Mouse (Mus musculus) cortical plate, adult 2 months (tissue): ENCODE measurements around the gene Bclaf3. TPM values are rescaled to one million over a fixed set of nuclear protein-coding genes. Genes with fewer than 3 reads are reported as not detected.
"Not testable (repeated sequence)": the region's sequence is repeated elsewhere in the genome, so short reads cannot be mapped to it uniquely, and the experiment has no call there.

Experiments used
- H3K27ac ChIP-seq: fragments of 200-500 bp; 2 replicates; pipeline ENCODE4 v1.5.1; 2012; ENCODE audit warnings: low read length, control low read depth, inconsistent platforms; ENCODE audit not compliant: insufficient read depth
- H3K4me1 ChIP-seq: fragments of 200-500 bp; 2 replicates; pipeline ENCODE4 v1.6.1; 2011; ENCODE audit warnings: low read length; ENCODE audit not compliant: control insufficient read depth, insufficient read depth
- H3K4me3 ChIP-seq: fragments of 200-500 bp; 2 replicates; pipeline ENCODE4 v1.5.1; 2011; ENCODE audit warnings: mild to moderate bottlenecking, low read length, control low read depth; ENCODE audit not compliant: insufficient read depth
- CTCF ChIP-seq: fragments of 200-500 bp; IDR thresholded peaks from 2 replicates; pipeline ENCODE4 v1.5.1; 2011; ENCODE audit warnings: mild to moderate bottlenecking, control low read depth, low read length; ENCODE audit not compliant: insufficient read depth; ENCODE audit errors: extremely low read depth
- POLR2A ChIP-seq: fragments of 200-500 bp; IDR thresholded peaks from 2 replicates; pipeline ENCODE4 v1.6.1; 2011; ENCODE audit warnings: mild to moderate bottlenecking, low read length, control low read depth; ENCODE audit not compliant: insufficient read depth; ENCODE audit errors: extremely low read depth
- polyA plus RNA-seq: library from polyadenylated mRNA; depleted of rRNA; stranded (reverse); fragments of >200 nt; gene quantifications from 2 replicates; pipeline ENCODE4 v1.2.3, GENCODE M21; 2012

Gene Bclaf3
- polyA plus RNA-seq, 1 experiment: 9.2 TPM

DNA sequence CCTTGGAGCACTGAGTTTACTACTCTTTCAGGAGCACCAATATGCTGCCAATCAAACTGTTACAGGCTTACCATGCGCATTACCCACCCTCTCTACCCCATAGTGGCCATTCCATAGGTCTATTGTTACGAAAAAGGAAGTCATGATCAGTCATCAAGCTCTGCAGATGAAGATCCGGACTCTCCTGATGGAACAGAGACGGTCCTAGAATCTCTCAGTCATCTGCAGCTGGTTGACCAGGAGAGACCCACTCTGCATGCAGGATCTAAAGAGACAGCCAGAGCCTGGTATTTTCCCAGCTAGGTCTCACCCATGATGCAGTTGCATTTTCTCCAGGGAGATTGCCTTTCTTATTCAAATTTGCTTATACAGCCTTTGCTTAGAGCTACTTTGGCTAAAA lies 3.8 kb upstream of the Bclaf3 start:
- no peak overlapping the region for H3K27ac ChIP-seq
- no peak for TF ChIP-seq CTCF
- TF ChIP-seq POLR2A: no peak
- H3K4me3 ChIP-seq: no peak overlapping the region
- H3K4me1 ChIP-seq: no peaks in the 10 kb centered on the region

DNA sequence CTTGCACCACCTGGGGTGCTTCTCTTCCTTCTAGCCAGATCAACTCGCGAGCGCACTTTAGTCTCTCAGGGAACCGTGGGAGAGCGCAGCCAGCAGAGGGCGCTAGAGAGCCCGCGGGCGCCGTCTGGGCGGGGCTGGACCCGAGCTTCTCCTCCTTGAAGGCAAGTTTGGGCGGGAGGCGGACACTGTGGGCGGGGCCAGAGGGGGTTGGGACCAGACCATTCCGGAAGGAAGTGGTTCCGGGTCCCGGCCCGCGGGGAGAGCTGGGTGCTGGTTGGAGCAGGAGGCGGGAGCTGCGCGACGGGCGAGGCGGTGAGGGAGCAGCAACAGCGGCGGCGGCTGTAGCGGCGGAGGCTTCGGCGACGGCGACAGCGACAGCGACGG lies 5.9 kb downstream of the Bclaf3 start:
- H3K4me3 ChIP-seq: peak overlapping the region; percentile 62
- H3K27ac ChIP-seq: peak overlapping the region; percentile 62; the same call in 1 of the 2 replicates
- H3K4me1 ChIP-seq: no peaks in the 10 kb centered on the region
- TF ChIP-seq CTCF (peak; percentile 43; the same call in 1 of the 2 replicates), POLR2A (peak; percentile 48; the same call in 1 of the 2 replicates)

DNA sequence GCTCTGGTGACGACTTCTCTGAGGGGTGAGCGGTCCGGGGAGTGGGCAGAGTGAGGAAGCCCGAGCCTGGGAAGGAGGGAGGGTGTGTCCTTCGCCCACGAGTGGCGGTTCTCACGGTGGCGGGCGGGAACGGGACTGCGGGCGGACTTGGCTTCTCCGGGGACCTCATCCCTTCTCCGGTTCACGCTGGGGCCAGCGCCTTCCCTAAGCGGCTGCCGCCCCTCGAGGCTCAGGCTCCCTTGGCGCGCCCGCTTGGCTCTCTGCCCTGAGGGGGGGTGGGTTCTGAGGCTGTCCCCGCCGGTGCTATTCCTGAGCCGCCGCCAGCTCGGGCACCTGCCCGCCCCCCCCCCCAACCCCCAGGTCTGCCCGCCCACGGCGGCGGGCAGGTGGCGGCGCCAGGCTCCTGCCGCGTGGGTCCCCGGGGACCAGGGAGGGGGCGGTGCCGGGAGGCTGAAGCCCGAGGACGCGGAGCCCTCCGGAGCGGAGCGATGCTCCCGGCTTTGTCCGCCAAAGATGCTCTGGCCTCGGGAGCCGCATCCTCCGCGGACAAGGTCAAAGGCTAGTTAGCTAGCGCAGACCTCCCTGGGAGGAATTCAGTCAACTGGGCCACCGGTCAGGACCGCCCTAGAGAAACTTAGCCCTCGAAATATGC lies 6.4 kb downstream of the Bclaf3 start:
- Histone ChIP-seq H3K27ac (peak overlapping the region; percentile 62; the same call in 1 of the 2 replicates), H3K4me3 (peak overlapping the region; percentile 62), H3K4me1 (no peaks in the 10 kb centered on the region)
- no peak for TF ChIP-seq POLR2A
- no peak for TF ChIP-seq CTCF

GRCm38 (mm10) chrX:159541936-159542335 lies 15.4 kb downstream of the Bclaf3 start:
- no peak for TF ChIP-seq POLR2A
- no peak for TF ChIP-seq CTCF
- Histone ChIP-seq H3K4me3 (no peak overlapping the region), H3K27ac (no peak overlapping the region), H3K4me1 (no peaks in the 10 kb centered on the region)

- TF ChIP-seq CTCF: no peak
- no peaks in the 10 kb centered on the region for H3K4me1 ChIP-seq
Observed at GRCm38 (mm10) chrX:159547093-159547492, 20.6 kb downstream of the Bclaf3 start.

DNA sequence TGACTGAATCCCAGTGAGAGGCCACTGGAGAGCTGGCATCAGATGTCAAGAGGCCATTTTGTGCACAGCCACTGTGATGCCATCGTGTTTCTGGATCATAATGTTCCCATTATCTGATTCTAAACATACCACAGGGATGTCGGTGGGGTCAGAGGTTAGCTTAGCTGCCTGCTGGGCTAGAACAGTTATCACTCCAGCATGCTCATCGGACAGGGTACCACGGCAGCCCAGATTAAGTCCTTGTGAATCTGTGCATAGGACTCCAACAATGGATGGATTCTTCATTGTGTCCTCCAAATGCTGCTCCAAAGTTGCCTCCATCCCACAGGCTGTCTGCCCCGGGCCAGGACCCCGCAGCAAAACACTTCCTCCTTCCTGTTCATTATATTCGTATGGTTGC lies 58.2 kb downstream of the Bclaf3 start:
- not testable (repeated sequence) for H3K4me3 ChIP-seq, H3K4me1 ChIP-seq, H3K27ac ChIP-seq

More at GRCm38 (mm10) chrX:159547093-159547492, 20.6 kb downstream of the Bclaf3 start:
- H3K4me3 ChIP-seq: no peak overlapping the region
- H3K27ac ChIP-seq: no peak overlapping the region

GRCm38 (mm10) chrX:159591633-159592032 lies 65.1 kb downstream of the Bclaf3 start:
- TF ChIP-seq POLR2A: no peak
- no peak for TF ChIP-seq CTCF
- no peaks in the 10 kb centered on the region for H3K4me1 ChIP-seq
- no peak overlapping the region for H3K4me3 ChIP-seq
- H3K27ac ChIP-seq: no peak overlapping the region

- Histone ChIP-seq H3K27ac (no peak overlapping the region), H3K4me1 (no peaks in the 10 kb centered on the region), H3K4me3 (no peak overlapping the region)
- TF ChIP-seq CTCF: no peak
- TF ChIP-seq POLR2A: no peak
Observed at GRCm38 (mm10) chrX:159597502-159597901, 71.0 kb downstream of the Bclaf3 start.

DNA sequence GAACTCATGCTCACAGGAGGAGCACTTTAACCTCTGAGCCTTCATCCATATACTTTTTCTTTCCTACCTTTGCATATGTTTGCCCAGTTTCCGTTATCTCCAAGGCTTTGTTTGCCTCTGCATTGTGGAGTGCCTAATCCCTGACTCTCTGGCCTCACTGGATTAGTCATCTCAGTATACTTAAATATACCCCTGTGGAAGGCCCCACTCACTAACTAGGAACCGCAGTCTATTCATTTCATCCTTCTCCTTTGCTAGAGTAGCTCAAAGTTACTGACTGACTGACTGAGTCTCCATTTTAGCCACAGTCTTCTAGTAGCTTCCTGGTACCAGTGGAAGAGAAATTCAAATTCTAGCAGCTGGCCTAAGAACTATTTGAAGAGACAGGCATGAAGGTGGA lies 78.3 kb downstream of the Bclaf3 start:
- Histone ChIP-seq H3K4me1 (no peaks in the 10 kb centered on the region), H3K4me3 (no peak overlapping the region), H3K27ac (no peak overlapping the region)
- no peak for TF ChIP-seq CTCF
- TF ChIP-seq POLR2A: no peak

DNA sequence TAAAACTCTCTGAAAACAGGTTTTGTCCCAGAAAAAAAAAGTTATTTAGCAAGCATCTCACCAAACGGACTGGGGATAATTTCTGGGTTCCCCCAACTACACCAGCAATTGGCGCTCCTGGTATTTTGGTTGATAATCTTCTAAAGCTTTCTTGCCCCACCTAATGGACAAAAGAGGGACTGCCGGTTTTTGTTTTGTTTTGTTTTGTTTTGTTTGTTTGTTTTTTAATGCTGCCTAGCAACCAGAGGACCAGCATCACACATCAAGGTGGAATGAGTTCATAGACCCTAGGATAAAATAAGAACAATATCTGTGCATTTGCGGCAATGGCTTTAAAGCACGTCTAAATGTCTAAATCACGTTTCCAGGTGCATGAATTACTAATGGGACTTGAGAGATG lies 80.4 kb downstream of the Bclaf3 start:
- H3K27ac ChIP-seq: no peak overlapping the region
- no peak overlapping the region for H3K4me3 ChIP-seq
- TF ChIP-seq CTCF: no peak
- TF ChIP-seq POLR2A: no peak
- no peaks in the 10 kb centered on the region for H3K4me1 ChIP-seq

- Histone ChIP-seq H3K27ac (no peak overlapping the region), H3K4me3 (peak overlapping the region; percentile 73), H3K4me1 (no peaks in the 10 kb centered on the region)
- TF ChIP-seq CTCF (peak; percentile 52; the same call in 1 of the 2 replicates), POLR2A (no peak)
Observed at GRCm38 (mm10) chrX:159626208-159626906, 99.9 kb downstream of the Bclaf3 start.
